19 mouse cellular contexts compared by ENCODE assay signal in genomic region chr2:122709156-122709555, GRCm38 (mm10).
"Had no signal": no experiment of that assay in that cellular context is flagged by ENCODE, and none has a peak within 500 bp of the region (broad histone marks: within the 10 kb centered on the region; RNA-seq: fewer than 3 reads in every experiment).

No protein-coding gene starts in this region.

- ATAC-seq: liver, postnatal 0 days; lung, postnatal 0 days; midbrain, embryonic 15.5 days had no signal

- H3K9me3 ChIP-seq: kidney, embryonic 15.5 days; limb, embryonic 12.5 days; limb, embryonic 15.5 days; midbrain, embryonic 12.5 days; midbrain, embryonic 15.5 days; neural tube, embryonic 13.5 days had no signal

- H3K9ac ChIP-seq: kidney, embryonic 15.5 days; limb, embryonic 12.5 days; limb, embryonic 15.5 days; liver, embryonic 14.5 days; liver, postnatal 0 days; lung, embryonic 14.5 days; midbrain, embryonic 12.5 days; midbrain, embryonic 15.5 days; neural tube, embryonic 13.5 days had no signal

- H3K36me3 ChIP-seq: kidney, embryonic 15.5 days; limb, embryonic 12.5 days; limb, embryonic 15.5 days; midbrain, embryonic 12.5 days; midbrain, embryonic 15.5 days; neural tube, embryonic 13.5 days had no signal

- H3K4me1 ChIP-seq: kidney, embryonic 15.5 days; limb, embryonic 12.5 days; limb, embryonic 15.5 days; midbrain, embryonic 12.5 days; midbrain, embryonic 15.5 days; neural tube, embryonic 13.5 days had no signal

- H3K27ac ChIP-seq: kidney, embryonic 15.5 days; limb, embryonic 12.5 days; limb, embryonic 15.5 days; liver, embryonic 14.5 days; macrophage; midbrain, embryonic 12.5 days; midbrain, embryonic 15.5 days; neural tube, embryonic 13.5 days had no signal

- H3K27me3 ChIP-seq: midbrain, embryonic 15.5 days had no signal

- H3K4me3 ChIP-seq: kidney, embryonic 15.5 days; limb, embryonic 12.5 days; limb, embryonic 15.5 days; midbrain, embryonic 12.5 days; midbrain, embryonic 15.5 days; neural tube, embryonic 13.5 days had no signal

- H3K4me2 ChIP-seq: kidney, embryonic 15.5 days; limb, embryonic 12.5 days; limb, embryonic 15.5 days; liver, embryonic 11.5 days; lung, embryonic 14.5 days; midbrain, embryonic 12.5 days; midbrain, embryonic 15.5 days; neural tube, embryonic 13.5 days had no signal

- DNase-seq: kidney, postnatal 10 days; kidney, postnatal 36 days; left cerebral cortex, postnatal 4 days; liver, postnatal 0 days; lung, embryonic 14.5 days; retina, postnatal 1 day; right cerebral cortex, postnatal 25 days; thymus, adult 18-20 months; thymus, postnatal 36 days had no signal
